Mouse (Mus musculus) heart, postnatal 36 days (tissue): ENCODE data around the gene Tsnax. TPM values are rescaled to one million over a fixed set of nuclear protein-coding genes. Genes with fewer than 3 reads are reported as not detected.

Source experiments
- DNase-seq, 2 experiments: peaks; one replicate each; pipeline ENCODE4 v3.0.0; 2021 to 2022
- intact Hi-C: fragments of 180-260 bp; cut with DNase I; formaldehyde crosslinking; loops from one replicate; pipeline ENCODE4 v1.15.1; 2025
- microRNA-seq, 2 experiments: library from miRNA; unstranded; fragments of <30 nt; microRNA quantifications; one replicate each; pipeline ENCODE4 v1.2.0; 2021; ENCODE audit warnings: borderline number of aligned reads in 2 of 2
- total RNA-seq, 2 experiments: library from RNA; stranded (reverse); gene quantifications; 2 replicates each; pipeline ENCODE4 v1.2.3; 2021

The Tsnax gene
- total RNA-seq, 2 experiments from 2014 or later: 73.6 to 80.4 TPM

DNA sequence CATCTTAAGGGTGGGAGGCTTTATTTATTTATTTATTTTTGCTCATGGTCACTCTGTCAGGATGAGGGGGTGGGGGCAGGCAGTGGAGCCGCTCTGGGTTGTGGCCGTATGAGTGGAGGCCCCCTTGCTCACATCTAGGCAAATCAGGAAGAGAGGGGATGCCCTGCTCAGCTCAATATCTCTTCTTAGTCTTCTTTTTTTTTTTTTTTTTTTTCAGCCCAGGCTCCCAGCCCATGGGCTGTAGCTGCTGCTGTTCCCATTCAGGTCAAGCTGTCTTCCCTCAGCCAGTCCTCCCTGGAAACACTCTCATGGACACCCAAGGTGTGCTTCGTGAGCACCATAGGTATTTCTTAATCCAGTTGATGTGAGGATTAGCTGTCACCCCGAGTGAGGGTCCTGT is 62.6 kb downstream of the Tsnax start:
- intact Hi-C loops: no loop called here
- DNase-seq: no peak

DNA sequence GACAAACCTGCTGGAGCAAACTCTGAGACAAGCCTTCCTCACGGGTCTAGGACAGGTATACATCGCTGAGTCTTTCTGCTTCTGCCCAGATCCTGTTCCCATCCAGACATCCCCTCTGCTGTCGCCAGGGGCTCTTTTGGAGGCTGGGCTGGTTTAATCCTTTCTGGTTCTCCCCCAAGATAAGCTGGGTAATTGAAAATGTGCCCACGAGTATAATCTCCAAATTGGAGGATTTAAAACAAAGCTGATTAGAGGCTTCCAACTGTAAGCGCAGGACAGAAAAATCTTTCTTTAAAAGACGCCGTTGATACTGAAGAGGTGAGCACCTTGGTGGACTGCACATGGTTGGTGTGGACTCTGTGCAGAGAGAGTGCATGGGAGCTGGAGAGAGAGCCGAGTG is 64.5 kb downstream of the Tsnax start:
- intact Hi-C loops: no loop called here
- no peak for DNase-seq

DNA sequence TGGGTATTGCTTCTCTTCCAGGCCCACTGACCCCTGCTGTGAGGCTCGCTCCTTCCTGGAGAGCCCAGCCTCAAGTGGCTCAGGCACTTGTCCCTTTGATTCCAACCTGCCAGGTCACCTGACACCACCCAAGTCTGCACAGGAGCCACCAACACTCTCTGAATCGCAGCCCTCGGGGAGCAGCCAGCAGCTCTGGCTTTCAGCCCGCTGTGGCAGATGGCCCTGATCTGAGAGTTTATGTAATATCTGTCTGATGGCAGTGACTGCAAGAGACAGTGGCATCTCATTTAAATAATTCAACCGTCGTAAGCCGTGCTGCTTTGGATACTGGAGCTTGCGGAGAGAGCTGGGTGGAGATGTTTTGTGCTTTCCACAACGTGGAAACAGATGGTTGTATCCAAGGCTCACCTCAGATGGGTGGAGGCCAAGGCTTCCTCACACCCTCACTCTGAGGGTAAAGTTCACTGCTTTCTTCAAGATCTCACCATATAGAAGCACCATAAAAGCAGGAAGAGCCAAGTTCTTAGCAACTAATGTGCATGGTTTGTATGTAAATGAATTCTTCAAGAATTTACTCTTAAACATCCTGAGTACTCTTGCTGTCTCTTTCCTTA is 66.1 kb downstream of the Tsnax start:
- DNase-seq: peak; percentile 43 to 44
- intact Hi-C loops: no loop called here

DNA sequence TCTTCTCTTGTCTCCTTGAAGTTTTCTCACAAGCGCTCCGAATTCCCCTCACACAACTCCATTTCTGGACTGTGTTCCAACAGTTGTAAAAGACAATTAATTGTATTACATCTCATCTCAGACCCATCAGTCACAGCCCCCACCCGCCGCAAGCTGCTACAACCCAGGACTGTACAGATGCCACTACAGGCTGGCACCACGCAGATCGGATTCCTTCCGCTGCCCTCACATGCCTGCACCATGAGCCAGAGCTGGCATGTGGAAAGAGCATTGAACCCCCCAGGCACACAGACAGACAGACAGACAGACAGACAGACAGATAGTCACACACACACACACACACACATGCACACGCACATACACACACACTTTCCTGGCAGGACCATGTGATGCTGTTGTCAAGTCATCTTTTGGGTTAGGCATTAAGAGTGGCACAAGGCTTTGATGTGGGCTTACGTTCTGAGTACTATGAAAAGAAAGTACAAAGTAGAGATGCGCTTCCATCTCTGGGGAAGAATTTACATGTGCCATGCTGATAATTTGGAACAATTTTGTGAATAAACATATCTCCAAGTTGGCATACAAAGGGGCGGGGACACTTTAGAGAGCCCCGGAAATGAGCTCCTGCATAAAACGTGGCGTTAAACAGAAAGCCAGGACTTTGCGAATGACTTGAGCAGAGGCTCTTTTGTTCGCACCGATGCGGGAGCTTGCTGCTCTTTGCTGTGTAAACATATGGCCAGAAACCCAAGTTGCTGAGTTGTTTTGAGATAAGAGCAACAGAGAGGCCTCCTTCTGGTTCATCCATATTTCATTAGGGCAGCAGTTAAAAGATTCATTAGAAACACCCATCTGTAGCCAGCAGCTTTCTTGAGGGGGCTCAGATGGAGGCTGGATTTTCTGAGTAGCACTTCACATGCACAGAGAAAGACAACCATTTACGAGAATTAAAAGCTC is 67.9 kb downstream of the Tsnax start:
- no peak for DNase-seq
- intact Hi-C loops: no loop called here

DNA sequence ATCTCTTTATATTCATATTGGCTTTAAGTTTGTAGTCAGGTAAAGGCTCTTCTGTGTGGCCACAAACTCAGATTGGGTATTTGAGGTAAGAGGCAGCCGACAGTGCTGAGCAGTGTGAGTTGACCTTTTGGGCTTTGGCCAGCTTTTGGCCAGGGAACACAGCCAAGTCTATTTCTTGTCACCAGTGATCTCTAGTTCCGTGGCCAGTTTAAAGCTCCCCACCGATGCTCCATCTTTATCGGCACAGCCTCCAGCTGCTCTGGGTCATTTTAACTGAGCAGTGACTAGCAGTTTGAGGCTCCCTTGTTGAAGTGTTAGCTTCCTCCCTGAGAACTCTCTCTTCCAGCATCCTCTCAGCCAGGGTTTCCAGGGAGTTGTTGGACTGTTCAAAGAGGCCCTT is 70.9 kb downstream of the Tsnax start:
- intact Hi-C loops: loop anchor here (2.0 kb wide), 1 partner anchor 15 kb away; no protein-coding TSS in a partner anchor
- DNase-seq: peak; percentile 63 to 65

Small RNAs within 50 kb of the gene (microRNA-seq; reads per million reads assigned to microRNA genes)
- 0 reads per million in 2 experiments for gene Gm22197

Other genes with a start within 250 kb of the Tsnax start
- gene Trim67, start 219.9 kb upstream of the Tsnax start, total RNA-seq: under 1 TPM; 0.36 to 0.68 TPM
- 100 to 1,000 TPM; 174 to 194 TPM for gene Gnpat, start 150.0 kb upstream of the Tsnax start, total RNA-seq
- 10 to 100 TPM; 44.8 to 47.4 TPM for gene 2810004N23Rik, start 149.9 kb upstream of the Tsnax start, total RNA-seq
- gene Exoc8, start 115.3 kb upstream of the Tsnax start, total RNA-seq: 10 to 100 TPM; 18.5 to 22.8 TPM
- gene Sprtn, start 115.1 kb upstream of the Tsnax start, total RNA-seq: 10 to 100 TPM; 12.2 to 12.8 TPM
- 100 to 1,000 TPM; 294 to 306 TPM for gene Egln1, start 63.7 kb upstream of the Tsnax start, total RNA-seq
- 1 to 10 TPM; 2.2 to 2.9 TPM for gene Disc1, start 41.2 kb downstream of the Tsnax start, total RNA-seq